Mouse (Mus musculus) frontal cortex, postnatal 36 days (tissue): ENCODE results near the gene Dhrs7b.
"Not testable (repeated sequence)": the region's sequence is repeated elsewhere in the genome, so short reads cannot be mapped to it uniquely, and the experiment has no call there.

Experiments used
- DNase-seq, 2 experiments: peaks; one replicate each; pipeline ENCODE4 v3.0.0; 2022; ENCODE audit warnings: low spot score in 2 of 2

Dhrs7b gene

DNA sequence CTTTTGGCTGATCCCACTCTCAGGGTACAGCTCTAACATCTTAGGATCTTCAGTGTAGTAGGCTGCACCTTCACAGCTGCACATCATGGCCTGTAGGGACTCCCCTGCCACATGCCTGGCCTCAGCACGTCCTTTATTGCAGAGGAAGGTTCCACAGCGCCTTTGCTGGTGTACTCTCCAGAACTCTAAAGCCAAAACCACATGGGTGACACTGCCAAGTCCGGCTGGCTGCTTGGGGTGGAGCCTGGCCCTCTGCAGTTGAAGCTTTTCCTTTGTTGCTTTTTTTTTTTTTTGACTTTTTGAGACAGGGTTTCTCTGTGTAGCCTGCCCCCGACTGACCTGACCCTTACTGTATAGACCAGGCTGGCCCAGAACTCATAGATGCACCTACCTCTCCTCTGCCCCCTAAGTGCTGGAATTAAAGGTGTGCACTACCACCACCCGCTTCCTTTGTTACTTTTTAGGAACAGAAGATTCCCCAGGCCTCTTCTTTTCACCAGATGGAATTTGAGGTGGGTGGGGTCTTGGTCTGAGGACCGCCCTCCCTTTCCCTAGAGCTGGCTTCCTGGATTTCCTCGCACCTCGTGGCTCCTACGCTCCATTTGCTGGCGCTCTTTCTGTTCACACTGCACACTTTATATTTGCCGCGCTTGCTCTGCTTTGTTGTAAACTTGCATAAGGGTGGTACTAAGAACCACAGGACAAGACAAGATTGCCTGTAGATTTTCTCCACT, 11.2 kb downstream of the Dhrs7b start:
- no peak for DNase-seq

DNA sequence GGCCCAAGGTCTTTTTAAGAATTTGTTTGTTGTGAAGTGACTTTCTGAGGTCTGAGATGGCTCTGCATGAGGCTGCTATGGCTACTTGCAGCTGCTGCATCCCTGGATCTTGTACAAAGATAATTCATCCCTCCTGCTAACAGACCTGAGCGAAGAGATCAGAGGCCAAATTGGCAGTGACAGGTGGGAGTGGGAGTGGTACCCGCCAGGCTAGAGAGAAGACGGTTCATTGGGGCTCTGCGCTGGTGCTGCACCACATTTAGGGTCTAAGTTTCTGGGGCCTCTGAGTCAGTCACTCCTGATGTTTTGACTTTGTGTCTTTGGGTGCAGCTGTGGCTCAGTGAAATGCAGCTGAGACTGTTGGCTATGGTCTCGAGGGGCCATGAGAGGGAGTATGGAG, 13.0 kb downstream of the Dhrs7b start:
- DNase-seq = no peak

DNA sequence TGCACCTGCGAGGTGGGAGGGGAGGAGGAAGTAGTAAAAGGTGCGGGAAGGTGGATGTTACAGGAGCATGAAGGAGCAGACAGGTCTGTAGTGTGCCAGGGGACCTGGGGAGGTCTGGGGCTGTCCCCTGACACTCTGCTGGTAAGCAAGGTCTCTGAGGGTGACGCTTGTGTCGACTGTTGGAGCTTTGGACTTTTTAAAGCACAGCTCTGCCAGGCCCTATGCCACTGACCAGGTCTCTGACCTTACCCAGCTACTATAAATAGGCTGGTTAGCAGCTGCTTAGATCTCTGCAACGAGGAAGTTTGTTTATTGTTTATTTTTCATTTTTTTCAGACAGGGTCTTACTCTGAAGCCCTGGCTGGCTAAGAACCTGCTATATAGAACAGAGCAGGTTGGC, 15.0 kb downstream of the Dhrs7b start:
- DNase-seq = no peak

DNA sequence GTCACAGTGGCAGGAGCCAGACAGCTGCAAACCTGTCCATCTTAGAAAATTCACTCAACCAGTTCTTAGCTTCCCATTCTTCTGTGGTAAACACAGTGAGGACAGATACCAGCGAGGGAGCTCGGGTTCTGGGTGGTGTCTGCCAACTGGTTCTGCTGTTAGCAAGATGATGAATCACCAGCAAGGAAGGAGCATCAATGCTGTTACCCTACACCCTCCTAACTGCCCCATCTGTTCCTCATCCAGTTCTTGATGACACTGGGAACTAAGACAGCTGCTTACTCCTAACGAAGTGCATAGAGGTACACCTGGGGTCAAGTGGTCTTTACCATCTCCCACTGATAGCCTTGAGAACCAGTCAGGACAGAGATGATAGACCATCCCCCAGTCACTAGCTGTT, 26.2 kb downstream of the Dhrs7b start:
- peak; percentile 21 to 24 for DNase-seq

DNA sequence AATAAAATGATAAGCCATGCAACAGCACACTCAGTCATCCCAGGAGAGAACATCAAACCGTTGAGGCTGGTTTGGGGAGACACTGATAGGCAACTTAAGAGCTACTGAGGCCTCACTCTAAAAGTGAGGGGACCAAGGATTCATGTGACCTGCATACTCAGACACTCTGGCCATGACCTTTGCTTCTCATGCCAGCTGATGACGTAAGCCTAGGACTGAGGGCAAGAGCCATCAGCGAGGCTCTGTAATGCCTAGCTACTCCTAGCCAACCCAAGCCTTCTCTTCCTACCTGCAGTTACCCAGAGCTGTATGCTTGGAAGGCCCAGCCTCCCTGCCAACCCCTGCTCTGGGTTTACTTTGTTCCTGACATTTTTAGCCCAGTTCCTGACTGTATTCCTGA, 31.6 kb downstream of the Dhrs7b start:
- DNase-seq = no peak

DNA sequence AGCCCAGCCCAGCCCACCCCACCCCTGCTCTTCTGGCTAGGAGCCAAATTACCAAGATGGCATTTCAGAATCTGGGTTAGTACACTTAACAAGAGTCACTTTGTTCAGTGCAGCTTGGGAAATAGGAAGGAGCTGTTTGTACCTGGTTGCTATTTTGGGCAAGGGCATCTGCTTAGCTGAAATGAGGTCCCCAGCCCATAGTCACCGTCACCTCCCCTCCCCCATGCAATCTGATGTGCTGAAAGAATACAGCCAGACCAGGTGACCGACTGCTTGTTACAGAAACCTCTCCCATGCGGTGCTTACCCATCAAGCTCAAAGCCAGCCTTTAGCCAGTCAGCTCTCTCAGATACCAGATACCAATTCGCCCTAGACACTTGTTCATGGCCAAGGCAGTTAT, 32.8 kb downstream of the Dhrs7b start:
- DNase-seq = no peak

DNA sequence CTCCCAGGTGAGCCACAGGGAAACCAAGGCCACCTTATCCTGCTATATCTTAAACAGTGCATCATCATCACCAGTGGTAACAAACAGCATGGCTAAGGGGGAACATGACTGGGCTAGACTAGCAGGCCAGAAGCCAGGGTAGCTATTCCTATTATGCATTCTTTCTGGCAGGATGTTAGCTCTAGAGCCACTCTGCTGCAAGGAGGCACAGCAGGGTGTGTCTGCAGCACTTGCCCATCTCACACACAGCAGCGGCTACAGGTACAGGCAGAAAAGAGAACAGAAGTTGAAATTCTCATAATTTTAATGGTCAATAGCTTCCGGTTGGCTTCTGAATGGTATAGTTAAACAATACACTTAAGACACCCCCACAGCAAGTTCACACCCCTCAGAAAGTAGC, 33.7 kb downstream of the Dhrs7b start:
- no peak for DNase-seq

DNA sequence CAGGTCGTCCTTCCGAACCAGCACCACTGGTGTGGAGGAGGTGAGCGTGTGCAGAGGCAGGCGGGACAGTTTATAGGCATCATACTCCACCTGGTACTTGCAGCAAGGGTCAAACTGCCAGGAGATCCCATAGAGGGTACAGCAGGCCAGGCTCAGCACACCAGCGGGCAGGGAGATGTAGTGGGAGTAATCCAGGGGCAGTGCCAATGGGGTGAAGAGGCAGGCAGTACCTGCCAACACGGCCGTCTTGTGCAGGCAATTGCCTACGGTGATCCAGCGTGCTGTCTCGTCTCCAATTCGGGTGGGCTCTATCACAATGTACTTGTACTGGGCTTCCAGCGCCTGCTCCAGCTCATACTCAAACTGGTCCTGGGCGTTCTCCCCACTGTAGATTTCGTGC, 34.5 kb downstream of the Dhrs7b start:
- no peak for DNase-seq

DNA sequence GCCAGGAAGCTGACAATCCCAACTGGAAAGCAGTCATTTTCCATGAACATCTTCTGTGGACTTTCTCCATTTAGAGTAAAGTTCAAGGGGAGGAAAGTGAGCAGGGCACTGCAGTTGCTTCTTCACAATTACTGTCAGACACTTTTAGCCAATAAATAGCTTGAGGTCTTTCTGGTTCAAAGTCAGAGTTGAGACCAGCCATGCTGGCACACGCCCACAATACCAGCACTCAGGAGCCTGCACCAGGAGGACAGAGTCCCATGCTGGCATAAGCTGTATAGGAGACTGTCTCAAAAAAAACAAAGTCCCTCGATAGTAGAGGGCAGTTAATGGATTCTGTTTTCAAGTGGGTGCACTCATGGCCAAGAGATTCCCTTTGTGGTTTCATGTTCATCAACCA, 35.6 kb downstream of the Dhrs7b start:
- DNase-seq = no peak

DNA sequence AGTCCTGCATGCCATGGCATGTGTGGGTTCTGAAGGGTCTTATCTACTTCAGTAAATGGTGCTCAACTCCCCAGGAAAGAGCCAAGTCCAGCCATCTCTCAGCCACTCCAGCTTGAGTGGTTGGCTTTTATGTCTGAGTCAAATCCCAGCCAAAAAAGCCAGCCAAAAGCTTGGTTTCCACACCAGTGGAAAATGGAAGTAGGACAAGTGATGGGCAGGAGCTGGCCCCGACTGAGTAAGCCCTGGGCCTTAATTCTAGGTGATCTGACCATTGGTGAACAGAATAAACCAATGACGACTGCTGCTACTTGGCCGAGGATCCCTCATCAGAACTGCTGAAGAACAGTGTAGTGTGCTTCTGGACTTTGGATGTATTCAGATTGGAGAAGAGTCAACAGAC, 37.0 kb downstream of the Dhrs7b start:
- DNase-seq = no peak

DNA sequence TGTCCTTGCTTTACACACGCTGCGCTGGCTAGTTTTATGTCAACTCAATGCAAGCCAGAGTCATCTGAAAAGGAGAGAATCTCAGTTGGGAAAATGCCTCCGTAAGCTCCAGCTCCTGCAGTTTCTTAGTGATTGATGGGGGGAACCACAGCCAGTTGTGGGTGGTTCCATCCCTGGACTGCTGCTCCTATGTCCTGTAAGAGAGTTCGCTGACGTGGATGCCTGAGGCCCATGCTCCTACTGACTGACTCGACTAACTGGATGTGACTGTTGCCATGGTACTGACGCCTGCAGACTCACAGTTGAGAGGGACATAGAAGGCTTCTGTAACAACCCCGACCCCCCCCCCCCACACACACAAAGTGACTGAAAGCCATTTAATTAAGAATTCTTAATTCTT, 37.5 kb downstream of the Dhrs7b start:
- DNase-seq = no peak

DNA sequence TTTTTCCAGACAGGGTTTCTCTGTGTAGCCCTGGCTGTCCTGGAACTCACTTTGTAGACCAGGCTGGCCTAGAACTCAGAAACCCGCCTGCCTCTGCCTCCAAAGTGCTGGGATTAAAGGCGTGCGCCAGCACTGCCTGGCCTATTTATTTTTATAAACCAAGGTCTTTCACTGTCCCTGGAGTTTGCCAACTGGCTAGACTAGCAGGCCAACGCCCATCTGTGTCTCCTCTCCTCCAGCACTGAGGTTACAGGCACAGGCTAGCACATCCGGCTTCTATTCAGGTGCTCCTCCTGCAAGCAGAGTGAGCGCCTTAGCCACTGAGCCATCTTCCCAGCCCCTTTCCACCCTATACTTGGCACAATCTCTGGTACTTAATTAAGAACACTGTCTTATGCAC, 39.0 kb downstream of the Dhrs7b start:
- DNase-seq = not testable (repeated sequence)

DNA sequence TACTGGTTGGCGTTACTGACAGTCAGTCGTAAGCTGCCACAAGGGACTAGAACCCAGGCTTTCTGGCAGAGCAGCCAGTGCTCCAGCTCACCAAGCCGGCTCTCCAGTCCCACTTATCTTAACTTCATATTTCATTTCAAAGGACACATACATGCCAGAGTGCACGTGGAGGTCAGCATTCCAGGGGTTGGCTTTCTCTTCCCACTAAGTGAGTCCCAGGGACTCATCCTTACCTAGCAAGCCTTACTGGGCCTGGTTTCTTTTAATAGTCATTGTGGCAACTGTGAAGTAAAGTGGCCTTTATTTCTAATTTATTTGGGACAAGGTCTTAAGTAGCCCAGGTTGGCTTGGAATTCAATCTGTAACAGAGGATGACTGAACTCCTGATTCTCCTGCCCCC, 41.0 kb downstream of the Dhrs7b start:
- no peak for DNase-seq

DNA sequence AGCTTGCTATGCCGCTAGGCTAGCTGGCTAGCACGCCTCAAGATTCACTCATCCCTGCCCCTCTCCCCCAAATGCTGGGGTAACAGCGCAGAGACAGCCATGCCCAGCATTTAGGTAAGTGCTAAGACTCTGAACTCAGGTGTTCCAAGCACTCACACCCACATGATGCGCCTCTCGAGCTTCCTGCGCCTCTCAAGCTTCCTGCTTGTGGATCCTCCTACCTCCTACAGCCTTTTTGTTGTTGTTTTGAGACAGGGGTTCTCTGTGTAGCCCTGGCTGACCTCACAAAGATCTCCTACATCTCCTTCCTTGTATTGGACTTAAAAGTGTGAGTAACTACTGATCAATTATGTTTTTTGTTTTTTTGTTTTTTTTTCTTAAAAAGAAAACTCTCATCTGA, 42.7 kb downstream of the Dhrs7b start:
- DNase-seq = no peak

DNA sequence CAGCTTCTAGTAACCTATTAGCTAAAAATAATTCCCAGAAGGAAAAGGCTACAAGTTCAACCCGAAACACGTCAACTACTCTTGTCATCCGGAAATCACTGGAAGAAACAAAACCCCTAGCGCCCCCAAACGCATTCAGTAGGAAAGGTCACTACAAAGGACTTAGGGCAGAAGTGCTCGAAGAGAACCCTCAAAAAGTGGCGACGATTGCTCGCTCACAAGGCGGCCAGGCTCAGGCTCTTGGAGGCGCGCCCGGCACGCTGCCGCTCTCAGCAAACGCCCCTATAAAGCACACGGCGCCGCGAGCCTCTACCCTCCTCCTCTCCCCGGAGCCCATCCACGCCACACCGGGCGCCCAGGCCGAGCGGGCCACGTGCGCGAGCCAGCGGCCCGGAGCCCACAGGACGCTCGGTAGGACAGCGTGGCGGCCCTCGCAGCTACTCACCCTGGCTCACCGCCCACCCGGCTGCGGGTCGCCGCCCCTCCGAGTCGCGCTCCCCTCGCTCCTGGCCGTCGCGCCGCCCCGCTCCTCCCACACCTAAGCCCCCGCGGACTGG, 47.7 kb downstream of the Dhrs7b start:
- DNase-seq = peak in 1 of 2 experiments; percentile 41

DNA sequence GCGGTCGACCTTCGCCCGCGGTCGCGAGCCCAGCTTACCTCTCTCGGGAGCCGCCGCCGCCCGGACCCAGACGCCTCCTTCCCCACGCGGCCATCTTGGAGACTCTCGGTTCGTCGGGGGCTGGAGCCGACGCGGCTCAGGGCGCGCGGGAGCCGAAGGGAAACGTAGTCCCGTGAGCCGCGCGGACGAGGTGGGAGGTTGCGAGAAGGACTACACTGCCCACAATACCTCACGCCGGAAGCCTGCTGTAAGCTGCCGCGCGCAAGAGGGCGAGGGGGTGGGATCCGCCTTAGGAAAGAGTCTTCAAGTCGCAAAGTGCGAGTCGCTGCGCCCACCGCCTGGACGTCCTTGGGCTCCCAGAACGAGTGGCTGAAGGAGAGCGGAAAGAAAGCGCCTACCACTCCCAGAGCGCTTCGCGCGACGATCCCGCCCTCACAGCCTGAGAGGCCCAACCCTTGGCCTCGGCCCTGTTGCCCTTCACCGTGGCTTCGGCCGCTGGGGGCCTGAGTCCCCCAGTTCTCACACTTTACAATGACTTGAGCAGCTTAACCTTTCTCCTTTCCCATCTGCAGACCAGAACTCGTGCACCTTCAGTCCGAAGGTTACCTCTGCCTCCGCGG, 48.4 kb downstream of the Dhrs7b start, which contains the start of gene Tmem11:
Tmem11 (minus strand) TSS at position 598 of the 620 bp plus-strand sequence.
- peak; percentile 96 to 98 for DNase-seq

DNA sequence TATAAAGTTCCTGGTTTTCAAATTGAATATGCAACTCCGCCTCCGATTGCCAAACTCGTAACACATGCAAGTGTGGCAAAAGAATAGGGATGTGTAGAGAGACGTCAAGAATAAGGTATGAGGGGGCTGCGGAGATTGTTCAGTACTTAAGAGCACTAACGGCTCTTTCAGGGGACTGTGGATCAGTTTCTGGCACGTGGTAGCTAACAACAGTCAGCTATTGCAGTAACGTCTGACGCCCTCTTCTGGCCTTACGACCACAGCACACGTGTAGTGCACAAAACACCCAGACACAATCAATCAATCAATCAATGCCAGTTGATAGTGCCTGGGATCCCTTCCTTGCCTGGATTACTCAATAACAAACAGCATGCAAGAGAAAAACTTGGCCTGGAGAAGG, 49.0 kb downstream of the Dhrs7b start:
- peak in 1 of 2 experiments; percentile 41 for DNase-seq

DNA sequence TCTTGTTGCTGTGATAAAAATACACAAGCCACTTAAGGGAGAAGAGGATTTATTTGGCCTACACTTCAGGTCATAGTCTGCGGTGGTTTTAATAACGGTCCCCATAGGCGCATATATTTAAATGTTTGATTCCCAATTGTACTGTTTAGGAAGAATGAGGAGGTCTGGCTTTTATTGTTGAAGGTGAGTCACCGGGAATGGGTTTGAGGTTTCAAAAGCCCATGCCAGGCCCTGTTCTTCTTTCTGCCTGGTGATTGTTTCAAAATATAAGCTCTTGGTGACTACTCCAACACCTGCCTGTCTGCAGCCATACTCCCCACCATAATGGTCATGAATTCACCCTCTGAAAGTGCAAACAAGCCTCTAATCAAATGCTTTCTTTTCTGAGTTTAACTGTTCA, 50.1 kb downstream of the Dhrs7b start:
- no peak for DNase-seq

DNA sequence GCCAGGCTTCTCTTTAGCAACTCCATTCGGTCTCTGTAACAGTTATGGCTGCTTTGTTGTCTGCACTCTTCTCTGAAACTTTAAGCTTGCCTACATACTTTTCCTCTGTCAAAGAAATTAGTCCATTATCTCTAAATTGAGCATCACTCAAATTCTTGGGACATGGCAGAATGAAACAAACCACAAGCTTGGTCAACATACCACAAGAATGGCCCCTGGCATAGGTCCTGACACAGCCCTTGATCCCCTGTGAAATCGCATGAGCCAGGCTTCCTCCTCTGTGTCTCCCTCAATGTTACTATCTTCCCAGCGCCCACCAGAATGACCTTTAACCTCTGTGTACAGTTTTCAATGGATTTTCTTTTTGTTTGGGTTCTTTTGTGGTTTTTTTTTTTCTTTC, 52.0 kb downstream of the Dhrs7b start:
- DNase-seq = no peak

DNA sequence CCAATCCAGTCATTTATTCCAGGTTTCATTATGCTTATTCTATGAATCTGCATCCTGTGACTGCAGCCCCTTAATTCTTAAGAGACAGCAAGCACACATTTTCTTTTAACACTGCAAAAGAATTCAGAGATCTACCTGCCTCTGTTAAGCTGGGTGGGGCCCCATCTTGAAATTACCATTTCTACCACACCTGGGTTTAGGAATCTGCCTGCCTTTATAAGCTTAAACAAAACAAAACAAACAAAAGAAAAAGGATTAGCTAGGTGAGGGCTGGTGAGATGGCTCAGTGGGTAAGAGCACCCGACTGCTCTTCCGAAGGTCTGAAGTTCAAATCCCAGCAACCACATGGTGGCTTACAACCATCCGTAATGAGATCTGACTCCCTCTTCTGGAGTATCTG, 56.6 kb downstream of the Dhrs7b start:
- not testable (repeated sequence) for DNase-seq

DNA sequence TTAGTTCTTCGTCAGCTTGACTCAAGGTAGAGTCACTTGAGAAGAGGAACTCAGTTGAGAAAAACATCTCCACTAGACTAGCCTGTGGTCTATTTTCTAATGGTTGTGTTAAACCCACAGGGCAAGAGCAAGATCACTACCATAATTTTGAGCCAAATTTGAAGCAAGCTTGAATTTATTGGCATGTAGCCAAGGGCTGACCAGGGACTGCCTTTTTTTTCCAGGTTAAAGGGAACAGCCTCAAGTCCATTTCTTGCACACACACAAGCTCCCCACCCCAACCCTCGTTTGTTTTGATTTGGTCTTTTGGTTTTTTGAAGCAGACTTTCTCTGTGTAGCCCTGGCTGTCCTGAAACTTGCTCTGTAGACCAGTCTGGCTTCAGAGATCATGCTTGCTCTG, 59.4 kb downstream of the Dhrs7b start:
- DNase-seq = no peak

DNA sequence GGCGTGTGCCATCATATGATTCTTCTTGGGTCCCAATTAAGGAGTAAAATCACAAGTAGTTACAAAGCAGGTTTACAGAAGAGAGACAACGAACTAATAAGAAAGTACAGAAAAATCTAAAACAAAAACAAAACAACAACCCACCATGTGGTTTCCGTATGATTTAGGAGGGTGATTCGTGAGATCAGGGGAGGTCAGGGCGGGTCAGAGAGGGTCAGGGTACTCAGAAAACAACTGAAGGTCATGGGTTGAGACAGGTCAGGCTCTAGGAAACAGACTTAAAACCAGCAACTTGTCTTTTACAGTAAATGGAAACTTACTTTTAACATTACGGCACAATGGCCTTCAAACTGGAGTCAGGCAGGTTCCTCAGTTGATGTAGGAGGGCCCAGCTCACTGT, 59.9 kb downstream of the Dhrs7b start:
- DNase-seq = no peak

DNA sequence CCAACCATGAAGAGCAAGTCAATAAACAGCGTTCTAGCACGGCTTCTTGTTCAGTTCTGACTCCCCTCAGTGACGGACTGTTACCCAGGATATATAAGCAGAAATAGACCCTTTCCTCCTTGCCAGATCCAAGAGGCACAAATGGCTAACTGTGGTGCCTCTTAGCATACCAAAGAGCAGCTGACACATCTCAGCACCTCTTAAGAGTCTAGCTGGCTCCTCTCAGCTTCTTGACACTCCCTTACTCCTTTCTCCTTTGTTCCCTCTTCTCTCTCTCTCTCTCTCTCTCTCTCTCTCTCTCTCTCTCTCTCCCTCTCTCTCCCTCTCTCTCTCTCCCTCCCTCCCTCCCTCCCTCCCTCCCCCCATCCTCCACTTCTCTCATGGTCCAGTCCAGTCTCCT, 60.3 kb downstream of the Dhrs7b start:
- no peak for DNase-seq
